Mouse (Mus musculus) hindbrain, embryonic 15.5 days (tissue): Measurements from ENCODE around the gene Pbx4. TPM values are rescaled to one million over a fixed set of nuclear protein-coding genes. Genes with fewer than 3 reads are reported as not detected.

Experiments used
- ATAC-seq: fragments of 200-750 bp; cut with Nextera tagmentation; 2 replicates; pipeline ENCODE4 v1.8.0; 2017; ENCODE audit warnings: low read depth, moderate number of reproducible peaks, moderate TSS enrichment; ENCODE audit not compliant: low FRiP score
- H3K27ac ChIP-seq: fragments of 300-500 bp; sonication (generic); replicated peaks from 2 replicates; pipeline ENCODE4 v1.5.1; 2015; ENCODE audit warnings: mild to moderate bottlenecking, inconsistent platforms
- H3K27me3 ChIP-seq: fragments of 300-500 bp; sonication (generic); 2 replicates; pipeline ENCODE4 v1.6.1; 2015; ENCODE audit warnings: control low read depth, inconsistent platforms
- H3K36me3 ChIP-seq: fragments of 300-500 bp; sonication (generic); 2 replicates; pipeline ENCODE4 v1.6.1; 2015; ENCODE audit warnings: control low read depth, inconsistent platforms
- H3K4me1 ChIP-seq: fragments of 300-500 bp; sonication (generic); replicated peaks from 2 replicates; pipeline ENCODE4 v1.6.1; 2015; ENCODE audit warnings: control low read depth, inconsistent platforms
- H3K4me2 ChIP-seq: fragments of 300-500 bp; sonication (generic); 2 replicates; pipeline ENCODE4 v1.6.1; 2015; ENCODE audit warnings: moderate library complexity, mild to moderate bottlenecking, inconsistent platforms
- H3K4me3 ChIP-seq: fragments of 300-500 bp; sonication (generic); 2 replicates; pipeline ENCODE4 v1.5.1; 2015; ENCODE audit warnings: mild to moderate bottlenecking, inconsistent platforms
- H3K9ac ChIP-seq: fragments of 300-500 bp; sonication (generic); 2 replicates; pipeline ENCODE4 v1.6.1; 2015; ENCODE audit warnings: inconsistent platforms
- H3K9me3 ChIP-seq: fragments of 300-500 bp; sonication (generic); 2 replicates; pipeline ENCODE4 v1.6.1; 2016; ENCODE audit warnings: control low read depth, inconsistent platforms
- WGBS: fragments of 180-500 bp; shearing (Covaris S2); methylation state at CpG from one replicate; pipeline ENCODE4 v1.1.7; 2015; 5-methylcytosine and 5-hydroxymethylcytosine counted together
- polyA plus RNA-seq: library from polyadenylated mRNA; unstranded; fragments of >200 nt; fragmentation: Nextera tagmentation; extraction: Ambion mirVana; gene quantifications from 2 replicates; pipeline ENCODE4 v1.2.1, GENCODE M21; 2015

The Pbx4 gene
- polyA plus RNA-seq, 1 experiment from 2014 or later = 59.4 TPM

DNA sequence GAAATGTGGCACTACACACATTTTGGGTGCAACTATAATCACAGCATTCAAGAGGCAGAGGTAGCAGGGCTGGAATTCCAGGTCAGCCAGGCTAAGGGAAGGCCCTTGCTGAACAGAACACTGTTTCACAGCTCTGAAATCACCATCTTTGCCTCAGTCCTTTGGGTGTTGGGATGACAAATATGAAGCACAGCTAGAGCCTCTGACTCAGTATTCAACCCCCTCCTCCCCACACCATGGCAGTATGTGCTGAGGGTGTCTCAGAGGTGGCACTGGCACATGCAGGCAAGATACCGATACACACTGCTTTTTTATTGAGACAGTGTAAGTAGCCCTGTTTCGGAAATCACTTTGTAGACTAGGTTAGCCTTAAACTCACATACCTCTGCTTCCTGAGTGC is 74.0 kb downstream of the Pbx4 start:
- ATAC-seq = no peak
- no peaks in the 10 kb centered on the region for H3K9me3 ChIP-seq
- H3K27ac ChIP-seq = no peak overlapping the region
- WGBS = 85% methylated on average over 2 of the region's 2 CpGs
- no peak overlapping the region for H3K4me2 ChIP-seq
- no peak overlapping the region for H3K9ac ChIP-seq
- peaks cover 24% of the 10 kb centered on the region for H3K4me1 ChIP-seq
- H3K36me3 ChIP-seq = peaks cover 13% of the 10 kb centered on the region; the same call in 1 of the 2 replicates
- H3K27me3 ChIP-seq = no peaks in the 10 kb centered on the region
- no peak overlapping the region for H3K4me3 ChIP-seq

DNA sequence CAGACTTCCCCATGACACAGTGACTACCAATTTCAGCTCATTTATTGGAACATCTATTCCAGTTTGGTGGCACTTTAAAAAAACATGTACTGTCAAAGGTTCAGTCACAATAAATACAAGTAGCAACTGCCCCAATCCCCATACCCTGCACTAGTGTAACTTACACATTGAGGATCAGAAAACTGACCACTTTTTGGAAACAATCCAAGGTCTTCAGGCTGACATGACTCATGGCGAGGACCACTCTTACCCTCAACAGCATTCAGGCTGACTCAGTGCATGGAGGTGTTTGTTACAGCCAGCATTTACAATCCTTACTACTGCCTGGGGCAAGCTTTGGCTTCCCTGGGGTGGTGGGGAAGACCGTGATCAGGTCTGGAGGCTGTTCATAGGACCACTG is 74.8 kb downstream of the Pbx4 start:
- no peak overlapping the region for H3K4me3 ChIP-seq
- ATAC-seq = no peak
- no peak overlapping the region for H3K4me2 ChIP-seq
- no peaks in the 10 kb centered on the region for H3K27me3 ChIP-seq
- H3K9ac ChIP-seq = no peak overlapping the region
- 93% methylated on average over 2 of the region's 2 CpGs for WGBS
- H3K27ac ChIP-seq = no peak overlapping the region
- no peaks in the 10 kb centered on the region for H3K9me3 ChIP-seq
- H3K36me3 ChIP-seq = peaks cover 17% of the 10 kb centered on the region; the same call in 1 of the 2 replicates
- H3K4me1 ChIP-seq = peaks cover 19% of the 10 kb centered on the region

DNA sequence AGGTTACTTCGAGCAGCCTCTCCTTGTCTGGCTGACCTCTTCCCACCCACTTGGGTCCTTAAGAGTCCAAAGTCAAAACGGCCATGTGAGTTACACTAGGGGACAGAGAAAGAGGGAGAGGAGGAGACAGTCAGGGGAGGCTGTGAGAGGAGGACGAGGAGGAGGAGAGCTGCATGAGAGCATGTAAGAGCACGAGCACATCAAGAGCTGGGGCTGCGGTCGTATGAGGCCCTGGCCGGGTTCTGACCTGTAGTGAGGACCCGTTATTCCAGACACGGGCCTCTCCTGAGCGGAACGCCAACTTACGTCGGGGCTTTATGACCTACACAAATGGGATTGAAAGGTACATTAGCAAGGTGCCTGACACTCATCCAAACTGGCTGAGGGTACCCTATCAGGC is 79.6 kb downstream of the Pbx4 start:
- H3K36me3 ChIP-seq = peaks cover 32% of the 10 kb centered on the region
- 94% methylated on average over 13 of the region's 13 CpGs for WGBS
- no peak overlapping the region for H3K4me2 ChIP-seq
- H3K27ac ChIP-seq = no peak overlapping the region
- H3K4me1 ChIP-seq = no peaks in the 10 kb centered on the region
- no peaks in the 10 kb centered on the region for H3K27me3 ChIP-seq
- no peaks in the 10 kb centered on the region for H3K9me3 ChIP-seq
- ATAC-seq = no peak
- no peak overlapping the region for H3K9ac ChIP-seq
- no peak overlapping the region for H3K4me3 ChIP-seq

DNA sequence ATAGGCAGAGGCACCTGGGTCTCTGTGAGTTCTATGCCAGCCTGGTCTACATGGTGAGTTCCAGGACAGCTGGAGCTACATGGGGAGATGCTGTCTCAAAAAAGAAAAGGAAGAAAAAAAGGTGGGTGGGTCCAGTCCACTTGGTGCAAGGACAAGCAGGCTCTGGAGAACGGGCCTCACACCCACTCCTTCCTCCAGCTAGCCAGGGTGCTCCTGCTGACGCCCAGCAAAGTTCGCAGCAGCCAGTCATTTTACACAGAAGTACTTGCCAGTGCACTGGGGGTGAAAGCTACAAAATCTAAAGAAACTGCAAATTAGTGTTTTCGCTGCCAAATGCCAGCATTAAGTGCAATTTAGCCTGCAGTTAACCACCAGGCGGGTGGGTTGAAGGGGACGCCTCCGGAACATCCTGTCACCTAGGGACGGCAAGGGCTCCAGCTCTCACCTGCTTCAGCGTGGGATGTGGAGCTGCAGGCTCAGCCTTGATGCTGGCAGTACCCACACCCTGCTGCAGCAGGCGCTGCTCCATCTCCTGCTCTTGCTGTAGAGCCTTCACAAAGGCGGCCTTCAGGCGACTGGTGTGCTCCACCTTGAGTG is 80.3 kb downstream of the Pbx4 start:
- WGBS = 87% methylated on average over 12 of the region's 12 CpGs
- no peaks in the 10 kb centered on the region for H3K4me1 ChIP-seq
- H3K4me3 ChIP-seq = no peak overlapping the region
- H3K36me3 ChIP-seq = peaks cover 32% of the 10 kb centered on the region
- H3K9ac ChIP-seq = no peak overlapping the region
- ATAC-seq = no peak
- no peaks in the 10 kb centered on the region for H3K27me3 ChIP-seq
- no peaks in the 10 kb centered on the region for H3K9me3 ChIP-seq
- H3K27ac ChIP-seq = no peak overlapping the region
- no peak overlapping the region for H3K4me2 ChIP-seq

DNA sequence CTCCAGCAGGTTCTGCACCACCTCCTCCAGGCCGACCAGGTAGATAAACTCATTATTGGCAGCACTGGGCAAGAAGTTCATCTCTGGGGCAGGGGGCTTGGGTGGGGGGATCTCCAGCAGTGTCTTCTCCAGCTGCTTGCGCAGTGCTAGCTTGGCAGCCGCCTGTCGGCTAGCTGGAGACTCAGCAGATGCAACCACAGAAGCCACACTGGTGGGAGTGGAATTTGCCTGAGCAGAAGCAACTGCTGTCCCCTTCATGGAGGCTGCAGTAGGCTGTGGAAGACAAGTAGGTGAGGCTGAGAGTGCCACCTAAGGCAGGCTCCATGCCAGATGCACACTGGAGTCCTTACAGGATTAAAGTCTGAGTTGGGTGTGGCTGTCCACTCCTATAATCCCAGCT is 82.2 kb downstream of the Pbx4 start:
- no peak overlapping the region for H3K9ac ChIP-seq
- H3K4me1 ChIP-seq = peaks cover 3% of the 10 kb centered on the region
- H3K9me3 ChIP-seq = no peaks in the 10 kb centered on the region
- peaks cover 30% of the 10 kb centered on the region for H3K36me3 ChIP-seq
- H3K4me2 ChIP-seq = no peak overlapping the region
- no peak overlapping the region for H3K27ac ChIP-seq
- no peak overlapping the region for H3K4me3 ChIP-seq
- ATAC-seq = no peak
- WGBS = 90% methylated on average over 4 of the region's 4 CpGs
- no peaks in the 10 kb centered on the region for H3K27me3 ChIP-seq

GRCm38 (mm10) chr8:69915748-69916147 is 83.5 kb downstream of the Pbx4 start:
- peaks cover 22% of the 10 kb centered on the region for H3K36me3 ChIP-seq
- no peaks in the 10 kb centered on the region for H3K9me3 ChIP-seq
- H3K4me2 ChIP-seq = no peak overlapping the region
- H3K4me3 ChIP-seq = no peak overlapping the region
- H3K27ac ChIP-seq = no peak overlapping the region
- peaks cover 13% of the 10 kb centered on the region for H3K4me1 ChIP-seq
- 42% methylated on average over 5 of the region's 5 CpGs for WGBS
- no peaks in the 10 kb centered on the region for H3K27me3 ChIP-seq
- ATAC-seq = no peak
- H3K9ac ChIP-seq = no peak overlapping the region

- Histone ChIP-seq H3K36me3 (peaks cover 11% of the 10 kb centered on the region), H3K9me3 (no peaks in the 10 kb centered on the region), H3K4me1 (peaks cover 21% of the 10 kb centered on the region), H3K4me3 (no peak overlapping the region), H3K27me3 (no peaks in the 10 kb centered on the region), H3K4me2 (no peak overlapping the region), H3K27ac (no peak overlapping the region), H3K9ac (no peak overlapping the region)
- ATAC-seq = no peak
Observed at GRCm38 (mm10) chr8:69918506-69918905, 86.2 kb downstream of the Pbx4 start.

- no peak overlapping the region for H3K4me3 ChIP-seq
- H3K9ac ChIP-seq = no peak overlapping the region
- H3K4me1 ChIP-seq = peaks cover 21% of the 10 kb centered on the region
- H3K27ac ChIP-seq = no peak overlapping the region
- WGBS = 74% methylated on average over 1 of the region's 1 CpGs
- no peaks in the 10 kb centered on the region for H3K27me3 ChIP-seq
- H3K36me3 ChIP-seq = peaks cover 7% of the 10 kb centered on the region
- H3K4me2 ChIP-seq = no peak overlapping the region
- ATAC-seq = peak; percentile 57
- H3K9me3 ChIP-seq = no peaks in the 10 kb centered on the region
Observed at GRCm38 (mm10) chr8:69919010-69919409, 86.7 kb downstream of the Pbx4 start.

- Histone ChIP-seq H3K9ac (no peak overlapping the region), H3K4me2 (0 out of 2 replicates have a peak overlapping the region, but pooled peaks have one; percentile 1), H3K4me1 (peaks cover 21% of the 10 kb centered on the region), H3K9me3 (no peaks in the 10 kb centered on the region), H3K27me3 (no peaks in the 10 kb centered on the region), H3K36me3 (0 out of 2 replicates have a peak, but pooled peaks cover 2% of the 10 kb centered on the region), H3K4me3 (no peak overlapping the region), H3K27ac (peak overlapping the region; percentile 68)
- peak; percentile 51 for ATAC-seq
- WGBS = 49% methylated on average over 11 of the region's 11 CpGs
Observed at GRCm38 (mm10) chr8:69919876-69920662, 87.8 kb downstream of the Pbx4 start.

- H3K27me3 ChIP-seq = no peaks in the 10 kb centered on the region
- H3K27ac ChIP-seq = peak overlapping the region; percentile 68
- no peak overlapping the region for H3K4me3 ChIP-seq
- 0 out of 2 replicates have a peak, but pooled peaks cover 2% of the 10 kb centered on the region for H3K36me3 ChIP-seq
- ATAC-seq = no peak
- no peak overlapping the region for H3K4me2 ChIP-seq
- H3K9me3 ChIP-seq = no peaks in the 10 kb centered on the region
- 88% methylated on average over 2 of the region's 2 CpGs for WGBS
- no peak overlapping the region for H3K9ac ChIP-seq
- peaks cover 21% of the 10 kb centered on the region for H3K4me1 ChIP-seq
Observed at GRCm38 (mm10) chr8:69921141-69921540, 88.8 kb downstream of the Pbx4 start.
